Mouse (Mus musculus): ENCODE results near the gene Aatf. TPM values are rescaled to one million over a fixed set of nuclear protein-coding genes. Genes with fewer than 3 reads are reported as not detected.

Gene Aatf
- polyA plus RNA-seq, 1 experiment from 2014 or later, result 63.3 TPM

- no peak overlapping the region for H3K9ac ChIP-seq
- no peaks in the 10 kb centered on the region for H3K9me3 ChIP-seq
- H3K27me3 ChIP-seq (replicated peaks), result no peaks in the 10 kb centered on the region
- no peak overlapping the region for H3K4me3 ChIP-seq (replicated peaks)
- H3K4me2 ChIP-seq (replicated peaks), result no peak overlapping the region
- 88% methylated on average over 4 of the region's 4 CpGs for WGBS
- no peak for ATAC-seq
- H3K4me1 ChIP-seq (replicated peaks), result no peaks in the 10 kb centered on the region
- H3K27ac ChIP-seq, result no peak overlapping the region
- peaks cover 3% of the 10 kb centered on the region; the same call in 1 of the 2 replicates for H3K36me3 ChIP-seq
These were observed 37.3 kb downstream of the Aatf start for GRCm38 (mm10) chr11:84475991-84476390.

GRCm38 (mm10) chr11:84473093-84473667 lies 40.1 kb downstream of the Aatf start:
- Histone ChIP-seq H3K4me2 (replicated peaks) (no peak overlapping the region), H3K36me3 (peaks cover 6% of the 10 kb centered on the region), H3K27ac (no peak overlapping the region), H3K4me1 (replicated peaks) (no peaks in the 10 kb centered on the region), H3K27me3 (replicated peaks) (no peaks in the 10 kb centered on the region), H3K9ac (no peak overlapping the region), H3K4me3 (replicated peaks) (no peak overlapping the region), H3K9me3 (no peaks in the 10 kb centered on the region)
- no peak for ATAC-seq
- WGBS, result 65% methylated on average over 4 of the region's 4 CpGs

- Histone ChIP-seq H3K27ac (no peak overlapping the region), H3K4me2 (replicated peaks) (no peak overlapping the region), H3K9me3 (no peaks in the 10 kb centered on the region), H3K36me3 (no peaks in the 10 kb centered on the region), H3K4me3 (replicated peaks) (no peak overlapping the region), H3K4me1 (replicated peaks) (no peaks in the 10 kb centered on the region), H3K9ac (no peak overlapping the region), H3K27me3 (replicated peaks) (no peaks in the 10 kb centered on the region)
- 66% methylated on average over 5 of the region's 5 CpGs for WGBS
- ATAC-seq, result no peak
These were observed 48.8 kb downstream of the Aatf start for GRCm38 (mm10) chr11:84464571-84464970.

- H3K4me2 ChIP-seq (replicated peaks), result no peak overlapping the region
- H3K9me3 ChIP-seq, result no peaks in the 10 kb centered on the region
- no peaks in the 10 kb centered on the region for H3K36me3 ChIP-seq
- H3K9ac ChIP-seq, result no peak overlapping the region
- ATAC-seq, result no peak
- H3K4me3 ChIP-seq (replicated peaks), result no peak overlapping the region
- H3K27me3 ChIP-seq (replicated peaks), result no peaks in the 10 kb centered on the region
- H3K4me1 ChIP-seq (replicated peaks), result no peaks in the 10 kb centered on the region
- WGBS, result 88% methylated on average over 7 of the region's 7 CpGs
- H3K27ac ChIP-seq, result no peak overlapping the region
These were observed 59.4 kb downstream of the Aatf start for GRCm38 (mm10) chr11:84453901-84454300.

GRCm38 (mm10) chr11:84442554-84443331 lies 70.6 kb downstream of the Aatf start:
- Histone ChIP-seq H3K27me3 (replicated peaks) (no peaks in the 10 kb centered on the region), H3K4me3 (replicated peaks) (no peak overlapping the region), H3K4me2 (replicated peaks) (no peak overlapping the region), H3K4me1 (replicated peaks) (0 out of 2 replicates have a peak, but pooled peaks cover 3% of the 10 kb centered on the region), H3K9me3 (no peaks in the 10 kb centered on the region), H3K9ac (no peak overlapping the region), H3K27ac (no peak overlapping the region), H3K36me3 (no peaks in the 10 kb centered on the region)
- peak; percentile 95 for ATAC-seq
- 70% methylated on average over 4 of the region's 4 CpGs for WGBS

- H3K9me3 ChIP-seq, result no peaks in the 10 kb centered on the region
- ATAC-seq, result no peak
- 91% methylated on average over 3 of the region's 3 CpGs for WGBS
- no peaks in the 10 kb centered on the region for H3K36me3 ChIP-seq
- H3K27me3 ChIP-seq (replicated peaks), result no peaks in the 10 kb centered on the region
- H3K4me1 ChIP-seq (replicated peaks), result 0 out of 2 replicates have a peak, but pooled peaks cover 3% of the 10 kb centered on the region
- H3K4me2 ChIP-seq (replicated peaks), result no peak overlapping the region
- no peak overlapping the region for H3K27ac ChIP-seq
- H3K4me3 ChIP-seq (replicated peaks), result no peak overlapping the region
- H3K9ac ChIP-seq, result no peak overlapping the region
These were observed 72.9 kb downstream of the Aatf start for GRCm38 (mm10) chr11:84440402-84440801.

GRCm38 (mm10) chr11:84434879-84435278 lies 78.4 kb downstream of the Aatf start:
- no peak for ATAC-seq
- 74% methylated on average over 6 of the region's 6 CpGs for WGBS
- no peaks in the 10 kb centered on the region for H3K4me1 ChIP-seq (replicated peaks)

GRCm38 (mm10) chr11:84430336-84430735 lies 83.0 kb downstream of the Aatf start:
- 61% methylated on average over 4 of the region's 4 CpGs for WGBS
- Histone ChIP-seq H3K4me3 (replicated peaks) (no peak overlapping the region), H3K36me3 (peaks cover 4% of the 10 kb centered on the region; the same call in 1 of the 2 replicates), H3K27me3 (replicated peaks) (no peaks in the 10 kb centered on the region), H3K9me3 (no peaks in the 10 kb centered on the region), H3K9ac (no peak overlapping the region), H3K4me2 (replicated peaks) (no peak overlapping the region), H3K27ac (no peak overlapping the region), H3K4me1 (replicated peaks) (peaks cover 11% of the 10 kb centered on the region)
- ATAC-seq, result no peak

More at GRCm38 (mm10) chr11:84434879-84435278, 78.4 kb downstream of the Aatf start:
- no peak overlapping the region for H3K9ac ChIP-seq
- no peaks in the 10 kb centered on the region for H3K27me3 ChIP-seq (replicated peaks)
- no peaks in the 10 kb centered on the region for H3K9me3 ChIP-seq
- H3K36me3 ChIP-seq, result peaks cover 4% of the 10 kb centered on the region; the same call in 1 of the 2 replicates
- H3K4me2 ChIP-seq (replicated peaks), result no peak overlapping the region
- H3K27ac ChIP-seq, result no peak overlapping the region
- H3K4me3 ChIP-seq (replicated peaks), result no peak overlapping the region

GRCm38 (mm10) chr11:84429581-84429980 lies 83.7 kb downstream of the Aatf start:
- H3K4me1 ChIP-seq (replicated peaks), result peaks cover 11% of the 10 kb centered on the region
- no peak overlapping the region for H3K27ac ChIP-seq
- no peak overlapping the region for H3K9ac ChIP-seq
- H3K27me3 ChIP-seq (replicated peaks), result no peaks in the 10 kb centered on the region
- no peak overlapping the region for H3K4me3 ChIP-seq (replicated peaks)
- ATAC-seq, result 0 out of 2 replicates have a peak, but pooled peaks have one; percentile 28
- no peak overlapping the region for H3K4me2 ChIP-seq (replicated peaks)
- peaks cover 4% of the 10 kb centered on the region; the same call in 1 of the 2 replicates for H3K36me3 ChIP-seq
- H3K9me3 ChIP-seq, result no peaks in the 10 kb centered on the region
- 59% methylated on average over 1 of the region's 1 CpGs for WGBS

GRCm38 (mm10) chr11:84426633-84426998 lies 86.7 kb downstream of the Aatf start:
- Histone ChIP-seq H3K27me3 (replicated peaks) (no peaks in the 10 kb centered on the region), H3K9me3 (no peaks in the 10 kb centered on the region), H3K4me1 (replicated peaks) (peaks cover 11% of the 10 kb centered on the region), H3K36me3 (peaks cover 4% of the 10 kb centered on the region; the same call in 1 of the 2 replicates), H3K9ac (no peak overlapping the region), H3K4me3 (replicated peaks) (no peak overlapping the region), H3K27ac (no peak overlapping the region), H3K4me2 (replicated peaks) (no peak overlapping the region)
- peak; percentile 69 for ATAC-seq
- WGBS, result 78% methylated on average over 5 of the region's 5 CpGs

- Histone ChIP-seq H3K27me3 (replicated peaks) (no peaks in the 10 kb centered on the region), H3K9ac (no peak overlapping the region), H3K4me1 (replicated peaks) (peaks cover 11% of the 10 kb centered on the region), H3K36me3 (no peaks in the 10 kb centered on the region), H3K4me3 (replicated peaks) (no peak overlapping the region), H3K9me3 (no peaks in the 10 kb centered on the region), H3K4me2 (replicated peaks) (no peak overlapping the region), H3K27ac (no peak overlapping the region)
- 46% methylated on average over 13 of the region's 13 CpGs for WGBS
- peak; percentile 55 for ATAC-seq
These were observed 87.3 kb downstream of the Aatf start for GRCm38 (mm10) chr11:84425736-84426632.

GRCm38 (mm10) chr11:84420779-84421178 lies 92.5 kb downstream of the Aatf start:
- no peak overlapping the region for H3K4me3 ChIP-seq (replicated peaks)
- no peak overlapping the region for H3K27ac ChIP-seq
- no peak overlapping the region for H3K4me2 ChIP-seq (replicated peaks)
- ATAC-seq, result no peak
- H3K9me3 ChIP-seq, result no peaks in the 10 kb centered on the region
- no peaks in the 10 kb centered on the region for H3K36me3 ChIP-seq
- WGBS, result 90% methylated on average over 6 of the region's 6 CpGs
- H3K9ac ChIP-seq, result no peak overlapping the region
- H3K4me1 ChIP-seq (replicated peaks), result peaks cover 2% of the 10 kb centered on the region
- H3K27me3 ChIP-seq (replicated peaks), result no peaks in the 10 kb centered on the region
